Mouse (Mus musculus) bone marrow macrophage, adult 2 months (primary cell): ENCODE results near the gene Dtx2. TPM values are rescaled to one million over a fixed set of nuclear protein-coding genes. Genes with fewer than 3 reads are reported as not detected.
"Not testable (repeated sequence)": the region's sequence is repeated elsewhere in the genome, so short reads cannot be mapped to it uniquely, and the experiment has no call there.

Source experiments
- H3K27ac ChIP-seq: 2 replicates; pipeline ENCODE4 v1.5.1; 2012; ENCODE audit warnings: low read depth, low read length; ENCODE audit not compliant: insufficient read depth
- H3K4me1 ChIP-seq: 2 replicates; pipeline ENCODE4 v1.6.1; 2012; ENCODE audit warnings: low read length; ENCODE audit not compliant: control insufficient read depth, insufficient read depth
- H3K4me3 ChIP-seq: 2 replicates; pipeline ENCODE4 v1.5.1; 2012; ENCODE audit warnings: mild to moderate bottlenecking, low read length, moderate library complexity; ENCODE audit not compliant: insufficient read depth
- CTCF ChIP-seq: IDR thresholded peaks from 2 replicates; pipeline ENCODE4 v1.5.1; 2012; ENCODE audit warnings: low read depth, mild to moderate bottlenecking, low read length, moderate library complexity
- POLR2A ChIP-seq: IDR thresholded peaks from 2 replicates; pipeline ENCODE4 v1.6.1; 2012; ENCODE audit warnings: mild to moderate bottlenecking, low read depth, low read length, borderline replicate concordance
- polyA plus RNA-seq: library from polyadenylated mRNA; stranded (reverse); fragments of >200 nt; gene quantifications from 2 replicates; pipeline ENCODE4 v1.2.4, GENCODE M21; 2012; ENCODE audit not compliant: missing spikeins, insufficient read depth, insufficient read length

The Dtx2 gene
- polyA plus RNA-seq, 1 experiment, result 9.5 TPM

DNA sequence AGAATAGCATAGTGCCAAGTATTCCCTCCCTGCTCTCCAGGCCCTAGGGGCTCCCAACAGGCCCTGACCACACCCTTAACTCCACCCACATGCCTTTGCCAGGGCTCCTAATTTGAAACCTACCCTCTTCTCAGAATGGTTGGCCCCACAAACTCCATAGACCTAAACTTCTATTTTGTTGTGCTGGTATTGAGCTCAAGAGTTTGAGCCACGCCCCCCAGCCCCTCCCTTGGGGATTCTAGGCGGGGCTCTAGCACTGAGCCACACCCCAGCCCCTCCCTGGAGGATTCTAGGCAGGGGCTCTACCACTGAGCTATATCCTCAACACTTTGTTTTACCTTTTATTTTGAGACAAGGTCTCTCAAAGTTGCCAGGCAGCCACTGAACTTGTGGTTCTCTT, 46.7 kb downstream of the Dtx2 start:
- H3K4me3 ChIP-seq, result no peak overlapping the region
- H3K4me1 ChIP-seq, result peaks cover 9% of the 10 kb centered on the region
- TF ChIP-seq CTCF (no peak), POLR2A (no peak)
- no peak overlapping the region for H3K27ac ChIP-seq

DNA sequence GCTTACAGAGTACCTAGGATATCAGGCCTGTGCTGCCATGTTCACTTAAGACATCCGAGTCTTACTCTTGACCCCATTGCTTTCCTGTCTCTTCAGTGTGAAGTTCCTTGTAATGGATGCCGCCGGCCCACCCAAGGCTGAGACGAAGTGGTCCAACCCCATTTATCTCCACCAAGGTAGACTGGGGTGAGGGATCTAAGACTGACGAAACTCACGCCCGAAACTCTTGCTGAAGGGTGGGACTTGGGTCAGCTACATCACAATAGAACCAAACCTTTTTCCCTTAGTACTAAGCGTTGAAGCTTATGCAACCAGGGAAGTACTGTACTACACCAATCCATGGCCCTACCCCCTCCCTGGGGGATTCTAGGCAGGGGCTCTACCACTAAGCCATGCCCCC, 47.1 kb downstream of the Dtx2 start:
- TF ChIP-seq POLR2A (no peak), CTCF (no peak)
- Histone ChIP-seq H3K4me1 (peaks cover 9% of the 10 kb centered on the region), H3K27ac (no peak overlapping the region), H3K4me3 (no peak overlapping the region)

DNA sequence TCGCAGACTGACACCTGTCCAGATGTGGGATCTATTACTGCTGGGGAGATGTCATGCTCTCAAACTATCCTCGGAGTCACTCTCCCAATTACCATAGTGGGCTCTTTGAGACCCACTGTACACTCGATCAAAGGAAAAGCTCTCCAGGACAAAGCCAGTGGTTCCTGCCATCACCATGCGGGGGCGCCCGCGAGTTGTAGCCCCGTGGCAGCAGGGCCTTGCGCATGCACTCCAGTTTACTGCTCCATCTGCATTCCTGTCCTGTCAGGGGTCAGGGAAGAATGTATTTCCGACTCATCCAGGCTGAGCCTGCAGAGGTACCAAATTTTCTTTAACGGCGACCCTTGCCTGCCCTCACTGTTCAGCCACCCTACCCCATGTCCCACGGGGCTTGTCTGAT, 50.3 kb downstream of the Dtx2 start:
- Histone ChIP-seq H3K4me3 (no peak overlapping the region), H3K4me1 (peaks cover 9% of the 10 kb centered on the region), H3K27ac (no peak overlapping the region)
- no peak for TF ChIP-seq POLR2A
- TF ChIP-seq CTCF, result peak; percentile 64

DNA sequence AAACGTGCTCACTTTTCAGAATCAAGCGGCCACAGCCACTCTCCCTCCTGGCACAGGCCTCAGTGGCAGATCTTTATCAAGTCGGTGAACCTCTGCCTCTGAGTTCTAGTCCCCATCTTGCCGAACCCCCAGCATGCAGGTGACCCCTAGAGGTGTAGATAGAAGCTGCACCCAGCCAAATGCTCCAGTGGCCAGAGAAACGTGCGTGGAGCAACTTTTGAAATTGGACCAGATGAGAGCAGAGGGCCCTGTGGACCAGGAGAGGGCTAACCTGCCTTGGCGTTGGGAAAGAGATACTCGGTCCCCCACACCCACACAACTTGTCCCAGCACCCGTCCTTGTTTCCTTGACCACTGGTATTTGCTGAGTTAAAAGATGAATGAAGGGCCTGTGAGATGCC, 50.8 kb downstream of the Dtx2 start:
- no peak overlapping the region for H3K27ac ChIP-seq
- H3K4me1 ChIP-seq, result peaks cover 7% of the 10 kb centered on the region
- TF ChIP-seq CTCF (0 out of 2 replicates have a peak, but pooled peaks have one; percentile 5), POLR2A (no peak)
- H3K4me3 ChIP-seq, result no peak overlapping the region

DNA sequence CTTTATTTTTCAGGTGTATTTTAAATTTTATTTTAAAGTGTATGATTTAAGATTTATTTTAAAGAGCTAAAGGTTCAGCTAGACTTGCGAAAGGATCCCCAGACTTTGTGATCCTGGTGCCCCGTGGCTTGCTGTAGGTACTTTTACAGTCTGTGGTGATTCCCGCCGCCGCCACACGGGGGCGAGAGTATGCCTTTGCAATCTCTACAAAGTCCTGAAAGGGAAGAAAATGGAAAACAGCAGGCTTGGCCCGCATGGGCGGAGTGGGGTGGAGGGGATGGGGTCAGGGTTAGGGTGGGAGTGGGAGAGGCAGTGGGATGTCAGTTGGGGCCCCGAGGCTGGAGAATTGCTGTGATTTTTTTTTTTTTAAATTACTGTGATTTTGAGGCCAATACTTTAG, 51.4 kb downstream of the Dtx2 start:
- Histone ChIP-seq H3K4me1 (peaks cover 2% of the 10 kb centered on the region; the same call in 1 of the 2 replicates), H3K27ac (no peak overlapping the region), H3K4me3 (no peak overlapping the region)
- TF ChIP-seq CTCF, result peak; percentile 69
- TF ChIP-seq POLR2A, result no peak

DNA sequence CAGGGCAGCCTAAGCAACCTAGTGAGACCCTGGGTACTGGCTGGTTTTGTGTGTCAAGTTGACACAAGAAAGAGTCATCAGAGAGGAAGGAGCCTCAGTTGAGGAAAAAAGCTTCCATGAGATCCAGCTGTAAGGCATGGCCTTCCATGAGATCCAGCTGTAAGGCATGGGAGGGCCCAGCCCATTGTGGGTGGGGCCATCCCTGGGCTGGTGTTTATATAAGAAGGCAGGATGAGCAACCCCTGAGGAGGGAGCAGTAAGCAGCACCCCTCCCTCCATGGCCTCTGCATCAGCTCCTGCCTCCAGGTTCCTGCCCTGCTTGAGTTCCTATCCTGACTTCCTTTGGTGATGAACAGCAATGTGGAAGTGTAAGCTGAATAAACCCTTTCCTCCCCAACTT, 53.9 kb downstream of the Dtx2 start:
- not testable (repeated sequence) for H3K4me3 ChIP-seq, H3K27ac ChIP-seq, H3K4me1 ChIP-seq

DNA sequence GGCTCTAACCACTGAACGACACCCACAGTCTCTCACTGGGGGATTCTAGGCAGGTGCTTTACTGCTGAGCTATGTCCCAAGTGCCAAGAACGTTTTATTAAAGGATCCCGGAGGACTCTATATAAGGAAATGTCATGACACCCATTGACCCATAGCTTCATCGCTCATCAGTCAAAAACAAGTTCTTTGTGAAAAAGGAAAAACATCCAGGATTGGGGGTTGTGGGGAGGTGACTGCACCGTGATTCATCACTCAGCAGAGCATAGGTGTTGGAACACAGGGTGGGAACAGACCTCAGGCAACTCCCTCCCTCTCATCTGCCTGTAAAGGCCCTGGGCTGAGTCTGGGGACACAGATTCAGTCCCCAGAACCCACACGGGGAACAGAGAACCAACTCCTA, 55.3 kb downstream of the Dtx2 start:
- no peaks in the 10 kb centered on the region for H3K4me1 ChIP-seq
- no peak overlapping the region for H3K27ac ChIP-seq
- no peak overlapping the region for H3K4me3 ChIP-seq
- no peak for TF ChIP-seq CTCF
- TF ChIP-seq POLR2A, result no peak

DNA sequence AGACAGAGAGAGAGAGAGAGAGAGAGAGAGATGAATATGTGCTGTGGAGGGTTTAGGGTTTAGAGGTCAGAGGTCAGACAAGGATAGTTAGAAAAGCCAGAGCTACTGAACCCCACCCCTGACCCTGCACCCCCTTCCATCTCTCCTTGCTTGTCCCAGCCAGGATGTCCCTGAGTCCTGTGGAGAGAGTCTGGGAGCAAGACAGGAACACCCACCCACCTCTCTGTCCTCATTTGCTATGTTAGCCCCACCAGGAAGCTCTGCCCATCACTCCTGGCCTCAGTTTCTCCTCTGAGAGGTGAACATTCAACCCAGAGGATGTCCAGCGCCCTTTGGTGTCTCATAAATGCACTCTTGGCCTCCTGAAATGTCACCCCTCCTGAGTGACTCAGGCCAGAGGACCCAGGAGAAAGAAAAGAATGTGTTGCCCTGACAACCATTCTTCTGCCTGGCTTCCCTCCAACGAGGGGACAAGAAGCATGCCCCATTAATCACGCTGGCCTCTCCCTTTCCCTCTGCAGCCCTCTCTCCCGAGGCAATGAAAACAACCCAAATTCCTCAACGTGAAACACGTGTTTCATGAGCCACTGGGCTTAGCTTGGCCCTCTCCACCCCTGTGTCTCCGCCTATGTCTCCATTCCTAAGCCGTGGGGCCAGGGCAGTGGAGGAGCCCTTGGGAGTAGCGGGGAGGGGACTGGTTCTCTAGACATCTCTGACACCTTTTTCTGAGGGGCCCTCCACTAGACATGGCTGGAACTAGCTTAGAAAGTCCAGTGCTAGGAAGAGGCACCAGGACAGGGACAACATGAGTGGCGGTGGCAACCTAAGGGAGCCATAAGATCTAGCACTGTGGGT, 56.9 kb downstream of the Dtx2 start:
- Histone ChIP-seq H3K27ac (no peak overlapping the region), H3K4me1 (no peaks in the 10 kb centered on the region), H3K4me3 (no peak overlapping the region)
- no peak for TF ChIP-seq POLR2A
- TF ChIP-seq CTCF, result no peak

DNA sequence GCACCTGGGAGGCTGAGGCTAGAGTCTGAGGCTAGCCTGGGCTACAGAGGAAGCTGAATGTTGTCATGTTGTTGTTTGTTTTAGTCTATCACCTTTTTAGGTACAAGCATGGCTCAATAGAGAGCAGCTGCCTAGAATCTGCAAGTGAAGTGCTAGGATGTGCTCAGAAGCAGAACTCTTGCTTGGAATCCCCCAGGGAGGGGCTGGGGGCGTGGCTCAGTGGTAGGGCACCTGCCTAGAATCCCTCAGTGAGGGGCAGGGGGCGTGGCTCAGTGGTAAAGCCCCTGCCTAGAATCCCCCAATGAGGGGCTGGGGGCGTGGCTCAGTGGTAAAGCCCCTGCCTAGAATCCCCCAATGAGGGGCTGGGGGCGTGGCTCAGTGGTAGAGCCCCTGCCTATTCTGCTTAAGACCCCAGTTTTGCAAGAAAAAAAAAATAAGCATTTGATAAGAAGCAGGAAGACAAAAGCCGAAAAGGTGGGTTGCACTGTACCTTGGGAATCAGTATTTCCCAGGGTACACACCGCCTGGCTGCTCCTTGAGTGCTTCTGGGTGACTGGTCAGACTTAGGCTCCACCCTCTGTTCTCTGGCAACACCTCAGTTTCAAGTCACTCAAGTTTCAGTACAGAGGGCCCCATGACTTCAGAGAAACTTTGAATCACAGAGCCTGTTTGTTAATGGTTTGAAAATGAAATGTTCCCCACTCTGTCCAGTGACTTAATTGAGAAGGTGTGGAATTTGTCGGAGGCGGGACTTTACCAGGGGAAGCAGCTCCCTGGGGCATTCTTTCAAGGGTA, 58.5 kb downstream of the Dtx2 start:
- TF ChIP-seq CTCF (no peak), POLR2A (no peak)
- Histone ChIP-seq H3K27ac (no peak overlapping the region), H3K4me3 (no peak overlapping the region), H3K4me1 (no peaks in the 10 kb centered on the region)
